Mouse (Mus musculus): ENCODE results near the gene Zfp706. TPM values are rescaled to one million over a fixed set of nuclear protein-coding genes. Genes with fewer than 3 reads are reported as not detected.

Zfp706 gene
- polyA plus RNA-seq, 1 experiment from 2014 or later, result 685 TPM

DNA sequence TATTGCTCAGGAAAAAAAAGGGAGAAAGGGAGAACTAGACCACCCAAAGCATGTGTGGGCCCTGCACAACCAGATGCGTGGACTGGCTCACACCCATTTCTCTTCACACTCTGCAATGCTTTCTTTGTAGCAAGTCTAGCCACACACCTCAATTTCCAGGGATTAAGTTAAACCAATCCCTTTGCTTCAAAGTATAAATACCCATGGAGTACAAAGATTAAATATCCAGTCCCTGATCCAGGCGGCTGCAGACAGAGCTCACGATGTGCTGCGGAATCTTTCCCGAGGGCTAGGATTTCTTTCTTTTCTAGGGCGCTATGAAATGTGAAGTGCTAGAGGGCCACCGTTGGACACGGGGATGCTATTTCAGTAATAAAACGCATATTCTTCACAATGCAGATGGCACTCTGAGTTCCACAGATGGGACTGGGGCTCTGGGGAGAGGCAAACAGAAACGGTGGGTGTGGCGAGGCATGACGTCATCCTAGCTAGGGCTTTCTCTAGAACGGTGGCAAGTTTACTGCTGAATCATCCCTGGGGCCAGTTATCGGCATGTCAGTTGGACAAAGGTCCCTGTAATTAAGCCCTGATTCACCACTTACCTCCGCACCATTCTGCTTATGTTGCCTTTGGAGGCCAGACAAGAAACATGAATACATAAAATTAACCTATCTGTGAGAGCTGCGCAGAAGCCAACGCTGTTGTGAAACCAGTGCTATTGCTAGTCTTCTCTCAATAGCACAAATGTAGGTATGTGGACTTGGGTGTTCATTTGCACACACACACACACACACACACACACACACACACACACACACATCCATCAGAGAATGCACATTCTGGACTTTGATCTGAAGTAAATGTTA lies 47.3 kb downstream of the Zfp706 start:
- H3K4me2 ChIP-seq (replicated peaks), result peak overlapping the region; percentile 34
- H3K27ac ChIP-seq, result 0 out of 2 replicates have a peak overlapping the region, but pooled peaks have one; percentile 18
- 46% methylated on average over 17 of the region's 17 CpGs for WGBS

DNA sequence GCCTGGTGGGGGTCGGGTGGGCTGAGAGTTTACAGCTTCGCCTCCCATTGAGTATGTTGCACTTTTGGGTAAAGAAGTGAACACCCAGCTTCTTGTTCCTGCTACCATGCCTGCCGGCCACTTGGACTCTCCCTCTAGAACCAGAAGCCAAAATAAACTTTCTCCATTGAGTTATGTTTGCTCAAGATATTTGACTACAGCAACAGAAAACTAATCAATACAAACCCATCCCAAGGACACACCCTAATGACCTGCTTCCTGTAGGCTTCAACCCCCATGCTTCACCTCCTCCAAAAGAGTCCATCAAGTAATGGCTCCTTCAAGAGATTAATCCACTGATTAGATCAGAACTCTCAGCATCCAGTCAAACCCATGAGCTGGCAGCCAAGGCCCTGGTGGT lies 51.4 kb downstream of the Zfp706 start:
- Histone ChIP-seq H3K4me2 (replicated peaks) (no peak overlapping the region), H3K27me3 (replicated peaks) (no peaks in the 10 kb centered on the region; the same call in 1 of the 2 replicates), H3K9ac (no peak overlapping the region), H3K27ac (no peak overlapping the region), H3K9me3 (no peaks in the 10 kb centered on the region), H3K4me1 (replicated peaks) (peaks cover 9% of the 10 kb centered on the region; the same call in 1 of the 2 replicates), H3K4me3 (replicated peaks) (no peak overlapping the region), H3K36me3 (no peaks in the 10 kb centered on the region)
- no peak for ATAC-seq
- WGBS, result 97% methylated on average over 3 of the region's 3 CpGs

More for the DNA sequence above, 47.3 kb downstream of the Zfp706 start:
- Histone ChIP-seq H3K9ac (no peak overlapping the region), H3K4me3 (replicated peaks) (no peak overlapping the region), H3K9me3 (no peaks in the 10 kb centered on the region), H3K36me3 (no peaks in the 10 kb centered on the region), H3K4me1 (replicated peaks) (peaks cover 9% of the 10 kb centered on the region; the same call in 1 of the 2 replicates), H3K27me3 (replicated peaks) (no peaks in the 10 kb centered on the region)
- peak; percentile 95 for ATAC-seq

DNA sequence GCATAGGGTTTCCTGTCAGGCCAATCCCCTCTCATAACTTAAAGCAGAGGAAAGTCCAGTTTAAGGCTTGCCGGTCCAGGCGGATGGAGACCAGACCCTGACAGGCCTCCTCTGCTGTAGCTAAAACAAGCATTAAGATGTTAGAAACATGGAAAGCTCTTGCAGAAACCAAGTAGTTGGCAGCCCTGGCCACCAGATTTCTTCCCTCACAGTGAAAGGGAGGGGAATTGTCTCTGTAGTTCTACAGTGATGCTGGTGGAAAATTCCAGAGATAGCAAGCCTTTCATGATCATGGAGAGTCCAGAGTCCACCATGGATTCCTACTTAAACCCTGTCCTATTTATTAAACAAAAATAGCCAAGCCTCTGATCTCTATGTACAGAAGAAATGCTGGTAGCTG lies 57.3 kb downstream of the Zfp706 start:
- Histone ChIP-seq H3K4me1 (replicated peaks) (0 out of 2 replicates have a peak, but pooled peaks cover 2% of the 10 kb centered on the region), H3K4me2 (replicated peaks) (no peak overlapping the region), H3K9me3 (no peaks in the 10 kb centered on the region), H3K4me3 (replicated peaks) (no peak overlapping the region), H3K36me3 (no peaks in the 10 kb centered on the region), H3K9ac (no peak overlapping the region), H3K27me3 (replicated peaks) (no peaks in the 10 kb centered on the region; the same call in 1 of the 2 replicates), H3K27ac (no peak overlapping the region)
- WGBS, result 80% methylated on average over 2 of the region's 2 CpGs
- peak; percentile 8; the same call in 1 of the 2 replicates for ATAC-seq

DNA sequence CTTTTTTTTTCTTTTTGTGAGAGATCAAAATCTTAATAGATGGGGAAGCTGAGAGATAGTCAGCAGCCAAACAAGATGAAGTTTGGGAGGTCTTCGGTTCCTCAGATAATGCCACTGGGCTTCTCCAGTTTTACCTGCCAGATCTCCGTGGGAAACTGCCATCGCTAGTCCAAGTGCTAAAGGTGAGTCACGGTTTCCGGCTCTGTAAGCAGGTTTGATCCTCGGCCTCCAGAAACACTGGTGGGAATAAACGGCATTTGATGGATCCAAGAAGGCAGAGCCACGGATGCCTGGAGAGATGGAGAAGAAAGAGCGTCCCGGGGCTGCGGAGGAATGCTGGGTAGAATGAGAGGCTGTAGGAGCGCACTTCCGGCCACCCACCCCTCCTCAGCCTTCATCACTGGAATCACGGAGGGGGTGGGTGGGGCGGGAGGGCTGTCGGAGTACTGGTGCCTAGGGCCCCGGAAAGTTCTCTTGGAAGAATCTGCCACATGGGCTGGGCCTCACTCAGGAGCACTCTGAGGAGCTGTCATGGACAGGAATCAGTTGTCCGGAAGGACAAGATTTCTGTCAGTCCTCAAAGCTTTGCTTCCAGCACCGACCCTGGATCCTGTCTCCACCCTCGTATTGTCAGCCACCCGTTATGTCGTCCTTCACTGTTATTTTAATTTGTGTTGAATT lies 58.6 kb downstream of the Zfp706 start:
- WGBS, result 85% methylated on average over 22 of the region's 22 CpGs
- H3K27ac ChIP-seq, result no peak overlapping the region
- no peak for ATAC-seq
- no peak overlapping the region for H3K4me2 ChIP-seq (replicated peaks)
- no peaks in the 10 kb centered on the region for H3K27me3 ChIP-seq (replicated peaks)
- no peaks in the 10 kb centered on the region for H3K36me3 ChIP-seq
- H3K9ac ChIP-seq, result no peak overlapping the region
- H3K4me3 ChIP-seq (replicated peaks), result no peak overlapping the region
- no peaks in the 10 kb centered on the region for H3K9me3 ChIP-seq
- H3K4me1 ChIP-seq (replicated peaks), result 0 out of 2 replicates have a peak, but pooled peaks cover 2% of the 10 kb centered on the region

Data from intestine, embryonic 15.5 days (tissue).